Mouse (Mus musculus) embryonic facial prominence, embryonic 14.5 days (tissue): ENCODE measurements around the gene H1foo. TPM values are rescaled to one million over a fixed set of nuclear protein-coding genes. Genes with fewer than 3 reads are reported as not detected.

Experiments used
- ATAC-seq: fragments of 200-750 bp; cut with Nextera tagmentation; 2 replicates; pipeline ENCODE4 v1.8.0; 2017; ENCODE audit warnings: low read depth, moderate number of reproducible peaks, moderate TSS enrichment
- DNase-seq: peaks from one replicate; pipeline ENCODE4 v3.0.0-alpha.2; 2015; ENCODE audit warnings: low spot score
- H3K27ac ChIP-seq: fragments of 300-500 bp; sonication (generic); replicated peaks from 2 replicates; pipeline ENCODE4 v1.5.1; 2014; ENCODE audit warnings: low read depth, mild to moderate bottlenecking, low read length, moderate library complexity
- H3K27me3 ChIP-seq: fragments of 300-500 bp; sonication (generic); replicated peaks from 2 replicates; pipeline ENCODE4 v1.6.1; 2014; ENCODE audit warnings: low read length; ENCODE audit not compliant: control insufficient read depth, insufficient read depth
- H3K36me3 ChIP-seq: fragments of 300-500 bp; sonication (generic); 2 replicates; pipeline ENCODE4 v1.6.1; 2014; ENCODE audit warnings: low read length, mixed read lengths; ENCODE audit not compliant: control insufficient read depth, insufficient read depth
- H3K4me1 ChIP-seq: fragments of 300-500 bp; sonication (generic); 2 replicates; pipeline ENCODE4 v1.6.1; 2014; ENCODE audit warnings: antibody characterized with exemption, low read length; ENCODE audit not compliant: control insufficient read depth, insufficient read depth
- H3K4me2 ChIP-seq: fragments of 300-500 bp; sonication (generic); 2 replicates; pipeline ENCODE4 v1.6.1; 2014; ENCODE audit warnings: low read depth, mild to moderate bottlenecking, low read length, moderate library complexity, mixed read lengths
- H3K4me3 ChIP-seq: fragments of 300-500 bp; sonication (generic); 2 replicates; pipeline ENCODE4 v1.5.1; 2014; ENCODE audit warnings: low read depth, mild to moderate bottlenecking, low read length
- H3K9ac ChIP-seq: fragments of 300-500 bp; sonication (generic); 2 replicates; pipeline ENCODE4 v1.6.1; 2014; ENCODE audit warnings: low read depth, mild to moderate bottlenecking, low read length, moderate library complexity, mixed read lengths
- H3K9me3 ChIP-seq: fragments of 300-500 bp; sonication (generic); 2 replicates; pipeline ENCODE4 v1.6.1; 2016; ENCODE audit warnings: low read length; ENCODE audit not compliant: control insufficient read depth
- WGBS: fragments of 180-500 bp; shearing (Covaris S2); extraction: QIAGEN DNeasy Blood & Tissue Kit; methylation state at CpG from one replicate; pipeline ENCODE4 v1.1.7; 2014; 5-methylcytosine and 5-hydroxymethylcytosine counted together
- polyA plus RNA-seq: library from polyadenylated mRNA; unstranded; fragments of >200 nt; fragmentation: Nextera tagmentation; extraction: Ambion mirVana; gene quantifications from 2 replicates; pipeline ENCODE4 v1.2.1, GENCODE M21; 2014

H1foo gene
- polyA plus RNA-seq, 1 experiment from 2014 or later: not detected

GRCm38 (mm10) chr6:115977810-115978209, 33.1 kb downstream of the H1foo start:
- Histone ChIP-seq H3K27me3 (no peaks in the 10 kb centered on the region), H3K4me1 (peaks cover 5% of the 10 kb centered on the region), H3K9ac (no peak overlapping the region), H3K4me2 (no peak overlapping the region), H3K4me3 (no peak overlapping the region), H3K9me3 (no peaks in the 10 kb centered on the region), H3K36me3 (peaks cover 5% of the 10 kb centered on the region; the same call in 1 of the 2 replicates), H3K27ac (no peak overlapping the region)
- 88% methylated on average over 13 of the region's 15 CpGs for WGBS
- no peak for DNase-seq
- ATAC-seq: no peak

- WGBS: 58% methylated on average over 8 of the region's 8 CpGs
- no peak overlapping the region for H3K4me2 ChIP-seq
- H3K9me3 ChIP-seq: no peaks in the 10 kb centered on the region
- peaks cover 11% of the 10 kb centered on the region for H3K4me1 ChIP-seq
- no peak overlapping the region for H3K9ac ChIP-seq
- H3K27me3 ChIP-seq: no peaks in the 10 kb centered on the region
- no peak for DNase-seq
- H3K36me3 ChIP-seq: peaks cover 5% of the 10 kb centered on the region; the same call in 1 of the 2 replicates
- H3K27ac ChIP-seq: no peak overlapping the region
- no peak for ATAC-seq
- no peak overlapping the region for H3K4me3 ChIP-seq
Measured at GRCm38 (mm10) chr6:115978596-115978995, 33.9 kb downstream of the H1foo start.

GRCm38 (mm10) chr6:115982889-115983288, 38.2 kb downstream of the H1foo start:
- H3K4me2 ChIP-seq: peak overlapping the region; percentile 24
- no peak overlapping the region for H3K4me3 ChIP-seq
- H3K27me3 ChIP-seq: no peaks in the 10 kb centered on the region
- peak overlapping the region; percentile 35; the same call in 1 of the 2 replicates for H3K9ac ChIP-seq
- peak overlapping the region; percentile 70 for H3K27ac ChIP-seq
- ATAC-seq (no peak), DNase-seq (no peak)
- peaks cover 39% of the 10 kb centered on the region for H3K4me1 ChIP-seq
- no peaks in the 10 kb centered on the region for H3K9me3 ChIP-seq
- H3K36me3 ChIP-seq: peaks cover 5% of the 10 kb centered on the region; the same call in 1 of the 2 replicates
- 49% methylated on average over 7 of the region's 7 CpGs for WGBS

DNA sequence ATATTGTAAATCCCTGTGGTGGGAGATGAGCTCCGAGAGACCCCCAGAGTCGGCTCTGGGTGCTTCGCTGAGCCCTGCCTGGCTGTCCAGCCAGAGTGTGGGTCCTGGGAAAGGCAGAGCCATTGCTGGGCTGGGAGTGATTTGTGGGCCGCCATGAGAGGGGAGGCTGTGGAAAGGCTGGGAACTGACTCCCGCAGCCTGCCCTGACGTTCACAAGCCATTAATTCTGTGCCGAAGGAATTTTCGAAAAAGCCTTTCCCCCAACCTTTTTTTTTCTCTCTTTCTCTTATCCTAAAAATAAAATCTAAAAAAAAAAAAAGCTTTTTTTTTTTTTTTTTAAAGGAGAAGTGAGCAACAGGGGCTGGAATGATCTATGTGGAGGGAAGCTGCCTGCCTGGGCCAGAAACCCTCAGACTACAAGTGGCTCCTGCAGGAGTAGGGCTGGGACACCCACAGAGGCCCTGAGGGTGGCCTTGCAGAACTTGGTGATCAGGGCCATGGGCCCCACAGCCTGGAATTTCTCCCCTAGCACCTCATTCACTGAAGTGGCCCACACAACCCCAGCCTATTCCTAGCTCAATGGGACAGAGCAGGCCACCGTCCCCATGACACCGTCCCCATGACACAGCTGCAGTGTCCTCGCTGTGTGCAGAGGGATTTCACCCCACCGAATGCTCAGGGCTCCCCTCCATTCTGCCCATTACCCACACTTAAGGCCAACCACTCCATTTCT, 38.7 kb downstream of the H1foo start:
- peaks cover 39% of the 10 kb centered on the region for H3K4me1 ChIP-seq
- H3K9ac ChIP-seq: 0 out of 2 replicates have a peak overlapping the region, but pooled peaks have one; percentile 35
- peak overlapping the region; percentile 70 for H3K27ac ChIP-seq
- peak overlapping the region; percentile 24 for H3K4me2 ChIP-seq
- 0 out of 2 replicates have a peak, but pooled peaks cover 5% of the 10 kb centered on the region for H3K36me3 ChIP-seq
- ATAC-seq (no peak), DNase-seq (no peak)
- no peaks in the 10 kb centered on the region for H3K27me3 ChIP-seq
- H3K4me3 ChIP-seq: no peak overlapping the region
- 53% methylated on average over 12 of the region's 12 CpGs for WGBS
- no peaks in the 10 kb centered on the region for H3K9me3 ChIP-seq

DNA sequence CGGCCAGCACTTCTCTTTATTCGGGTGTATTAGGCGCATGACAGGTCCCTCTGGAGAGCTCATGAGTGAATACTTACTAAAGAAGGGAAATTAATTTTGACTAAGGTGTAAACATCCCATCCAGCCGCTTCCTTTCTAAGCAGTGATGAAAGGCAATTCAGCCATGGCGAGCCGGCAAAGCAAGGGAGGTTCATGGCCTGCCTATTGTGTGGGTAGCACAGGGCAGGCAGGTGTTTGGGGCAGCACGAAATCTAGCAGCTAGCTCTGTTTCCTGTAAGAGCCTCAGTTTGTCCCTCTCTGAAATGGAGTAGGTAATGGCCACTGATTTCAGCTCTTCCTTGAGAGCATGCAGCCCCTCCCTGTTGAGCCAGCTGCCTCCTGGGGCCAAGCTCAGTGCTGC, 39.8 kb downstream of the H1foo start:
- no peak overlapping the region for H3K9ac ChIP-seq
- H3K27me3 ChIP-seq: no peaks in the 10 kb centered on the region
- no peak overlapping the region for H3K27ac ChIP-seq
- no peak overlapping the region for H3K4me3 ChIP-seq
- no peaks in the 10 kb centered on the region for H3K9me3 ChIP-seq
- H3K4me2 ChIP-seq: 0 out of 2 replicates have a peak overlapping the region, but pooled peaks have one; percentile 5
- WGBS: 65% methylated on average over 7 of the region's 7 CpGs
- DNase-seq: no peak
- ATAC-seq: no peak
- 0 out of 2 replicates have a peak, but pooled peaks cover 5% of the 10 kb centered on the region for H3K36me3 ChIP-seq
- H3K4me1 ChIP-seq: peaks cover 39% of the 10 kb centered on the region

DNA sequence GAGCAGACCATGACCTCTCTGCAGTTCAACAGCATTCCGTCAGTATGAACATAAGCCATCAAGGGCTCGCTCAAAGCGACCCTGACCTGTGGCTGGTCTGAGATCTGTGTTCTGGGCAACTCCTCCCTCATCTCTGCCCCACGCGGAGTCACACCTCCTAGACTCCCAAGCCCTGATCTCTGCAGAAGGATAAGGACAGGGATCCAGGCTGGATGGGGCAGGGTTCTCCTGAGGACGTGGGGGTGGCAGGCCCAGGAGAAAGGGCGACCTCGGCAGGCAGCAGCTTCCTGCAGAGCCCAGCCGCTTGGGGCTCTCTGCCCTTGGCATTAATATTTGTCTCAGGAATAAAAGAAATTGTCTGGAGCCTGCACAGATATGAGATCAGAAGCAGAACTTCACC, 40.9 kb downstream of the H1foo start:
- Histone ChIP-seq H3K4me2 (peak overlapping the region; percentile 24), H3K27me3 (no peaks in the 10 kb centered on the region), H3K36me3 (no peaks in the 10 kb centered on the region), H3K4me1 (peaks cover 39% of the 10 kb centered on the region), H3K9ac (peak overlapping the region; percentile 43; the same call in 1 of the 2 replicates), H3K9me3 (no peaks in the 10 kb centered on the region), H3K4me3 (no peak overlapping the region), H3K27ac (0 out of 2 replicates have a peak overlapping the region, but pooled peaks have one; percentile 2)
- ATAC-seq (no peak), DNase-seq (no peak)
- 53% methylated on average over 9 of the region's 9 CpGs for WGBS

DNA sequence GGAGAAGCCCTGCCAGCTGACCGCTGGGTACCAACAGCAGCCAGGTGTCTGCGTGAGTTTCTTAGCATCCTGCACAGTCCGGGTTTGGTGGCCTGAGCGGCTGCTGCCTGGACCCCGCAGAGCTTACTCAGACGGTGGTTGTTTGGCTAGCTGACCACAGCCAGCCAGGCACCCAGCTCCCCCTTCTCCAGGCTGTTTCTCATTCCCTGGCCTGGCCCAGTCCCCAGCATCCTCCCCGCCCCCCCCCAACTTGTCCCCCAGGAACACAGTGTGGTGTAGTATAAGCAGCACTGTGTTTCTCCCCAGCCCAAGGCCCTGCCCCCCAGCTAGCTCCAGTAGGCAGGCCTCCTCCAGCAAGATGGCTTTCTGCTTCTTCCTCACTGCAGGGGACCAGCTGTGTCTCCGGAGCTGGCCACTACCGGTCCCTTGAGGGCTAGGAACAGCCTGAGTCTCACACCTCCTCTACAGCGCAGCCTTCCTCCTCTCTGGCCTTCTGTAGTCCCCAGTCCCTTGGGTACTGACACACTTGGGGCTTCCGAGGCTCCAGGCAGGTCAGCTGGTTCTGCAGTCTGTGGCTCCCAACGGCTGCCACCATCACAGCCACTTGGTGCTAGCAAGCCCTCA, 41.8 kb downstream of the H1foo start:
- no peaks in the 10 kb centered on the region for H3K9me3 ChIP-seq
- H3K4me2 ChIP-seq: peak overlapping the region; percentile 24
- H3K36me3 ChIP-seq: no peaks in the 10 kb centered on the region
- DNase-seq (no peak), ATAC-seq (no peak)
- H3K27ac ChIP-seq: no peak overlapping the region
- H3K4me3 ChIP-seq: no peak overlapping the region
- no peaks in the 10 kb centered on the region; the same call in 1 of the 2 replicates for H3K27me3 ChIP-seq
- WGBS: 27% methylated on average over 7 of the region's 12 CpGs
- peak overlapping the region; percentile 25; the same call in 1 of the 2 replicates for H3K9ac ChIP-seq
- peaks cover 44% of the 10 kb centered on the region for H3K4me1 ChIP-seq

GRCm38 (mm10) chr6:115987096-115987747, 42.5 kb downstream of the H1foo start:
- Histone ChIP-seq H3K4me1 (peaks cover 48% of the 10 kb centered on the region), H3K9ac (0 out of 2 replicates have a peak overlapping the region, but pooled peaks have one; percentile 25), H3K36me3 (no peaks in the 10 kb centered on the region), H3K27ac (no peak overlapping the region), H3K4me2 (peak overlapping the region; percentile 24; the same call in 1 of the 2 replicates), H3K27me3 (peaks cover under 1% of the 10 kb centered on the region), H3K9me3 (no peaks in the 10 kb centered on the region), H3K4me3 (no peak overlapping the region)
- DNase-seq: no peak
- 57% methylated on average over 9 of the region's 9 CpGs for WGBS
- ATAC-seq: no peak
